Mouse (Mus musculus) brain, embryonic 14.5 days (tissue): ENCODE data around the gene Slc30a3.

Source experiments
- CTCF ChIP-seq: fragments of 200-500 bp; IDR thresholded peaks from 2 replicates; pipeline ENCODE4 v1.5.1; 2012; ENCODE audit warnings: inconsistent platforms, mild to moderate bottlenecking, moderate library complexity, borderline replicate concordance; ENCODE audit not compliant: insufficient read depth, insufficient read length; ENCODE audit errors: extremely low read depth
- POLR2A ChIP-seq: fragments of 200-500 bp; IDR thresholded peaks from 2 replicates; pipeline ENCODE4 v1.6.1; 2012; ENCODE audit warnings: mild to moderate bottlenecking, inconsistent platforms, borderline replicate concordance; ENCODE audit not compliant: poor library complexity, insufficient read depth, insufficient read length, severe bottlenecking; ENCODE audit errors: extremely low read depth

DNA sequence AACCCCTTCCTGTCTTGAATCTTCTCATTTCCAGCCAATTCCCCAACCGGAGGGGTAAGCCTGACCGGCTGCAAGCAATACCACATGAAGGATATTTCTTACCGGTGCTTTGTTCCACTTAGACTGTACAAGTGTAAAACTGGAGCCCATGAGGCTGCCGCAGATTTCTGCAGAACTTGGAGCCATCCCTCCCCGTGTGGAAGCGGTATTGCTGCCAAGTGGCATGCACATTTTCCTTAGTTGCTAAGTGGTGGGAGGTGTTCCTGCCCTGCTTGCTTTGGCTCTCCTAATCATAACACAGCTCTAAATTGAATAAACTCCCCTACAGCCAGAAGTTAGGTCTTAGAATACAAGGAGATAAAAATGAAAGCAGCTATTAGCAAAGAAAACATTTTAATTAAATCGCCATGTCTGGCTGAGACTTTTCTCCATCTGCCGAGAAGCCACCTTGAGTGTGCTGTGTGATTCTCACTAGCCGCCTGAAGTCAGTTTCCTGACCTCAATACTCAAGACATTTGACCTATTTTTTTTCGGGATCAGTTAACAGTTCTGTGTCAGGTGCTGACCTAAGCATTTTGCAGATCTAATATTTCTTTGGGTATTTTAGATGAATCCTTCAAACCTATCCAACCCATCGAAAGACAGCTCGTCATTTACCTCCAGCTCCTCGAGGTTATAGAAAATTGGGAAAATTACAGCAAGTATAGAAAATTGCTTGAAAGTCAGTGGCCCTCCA lies 27.8 kb downstream of the Slc30a3 start:
- TF ChIP-seq CTCF: no peak
- TF ChIP-seq POLR2A: no peak
